Mouse (Mus musculus) CH12.LX (cell line): ENCODE measurements around the gene Gstm3.

Experiments used
- CTCF ChIP-seq, 2 experiments: IDR thresholded peaks in 1 of 2; conservative IDR thresholded peaks in 1 of 2; 2 replicates each; pipeline ENCODE4 v1.5.1; 2011 to 2012; ENCODE audit warnings: low read depth in 2 of 2, low read length in 2 of 2, improper control_type of control experiment in 1 of 2, inconsistent platforms in 1 of 2, mild to moderate bottlenecking in 1 of 2, moderate library complexity in 1 of 2
- EP300 ChIP-seq: IDR thresholded peaks from 2 replicates; pipeline ENCODE4 v1.6.1; 2011; ENCODE audit warnings: low read length, improper control_type of control experiment
- MAFK ChIP-seq: IDR thresholded peaks from 2 replicates; pipeline ENCODE4 v1.6.1; 2011; ENCODE audit warnings: low read length, improper control_type of control experiment; ENCODE audit not compliant: insufficient replicate concordance
- MYC ChIP-seq: IDR thresholded peaks from 2 replicates; pipeline ENCODE4 v1.6.1; 2011; ENCODE audit warnings: low read depth, mild to moderate bottlenecking, improper control_type of control experiment, low read length
- POLR2A ChIP-seq: IDR thresholded peaks from 2 replicates; pipeline ENCODE4 v1.6.1; 2011; ENCODE audit warnings: low read depth, mild to moderate bottlenecking, improper control_type of control experiment, low read length
- USF2 ChIP-seq: conservative IDR thresholded peaks from 2 replicates; pipeline ENCODE4 v1.6.1; 2011; ENCODE audit warnings: low read depth, low read length, improper control_type of control experiment

DNA sequence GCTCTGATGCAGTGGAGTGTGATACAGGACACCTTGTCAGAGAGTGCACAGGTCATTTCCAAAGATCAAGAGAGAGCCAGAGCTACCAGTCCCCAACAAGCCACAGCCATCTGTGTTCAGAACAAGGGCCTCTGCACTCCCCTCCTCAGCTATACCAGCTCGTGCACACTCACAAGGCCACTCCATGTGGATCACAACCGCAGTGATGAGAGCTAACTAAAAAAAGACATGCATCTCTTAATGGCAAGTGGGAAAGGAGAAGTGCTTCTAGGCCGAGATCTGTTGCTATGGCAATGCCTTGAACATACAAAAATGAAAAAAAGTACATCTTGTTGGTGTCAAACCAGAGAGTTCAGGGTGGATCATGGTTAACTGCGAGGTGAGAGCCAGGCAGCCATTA, 29.3 kb downstream of the Gstm3 start:
- TF ChIP-seq CTCF (conservative IDR thresholded peaks at IDR 0.05 in 1 of 2, IDR thresholded peaks at IDR 0.05 in 1 of 2; ENCODE audit: low read depth in 2 of 2, low read length in 2 of 2) (no peak), USF2 (no peak), POLR2A (no peak), MAFK (no peak), EP300 (no peak), MYC (no peak)
